8 mouse cellular contexts compared by ENCODE assay signal in genomic region chr8:9934891-9935565, GRCm38 (mm10). TPM values are rescaled to one million over a fixed set of nuclear protein-coding genes. Genes with fewer than 3 reads are reported as not detected.
DNase-seq lines count a peak whose midpoint lies in the region; ATAC-seq and TF ChIP-seq lines count a peak whose summit lies in the region.

No protein-coding gene starts in this region.

- no peak overlapping the region for H3K27ac ChIP-seq in liver, postnatal 0 days (ENCODE audit: low read depth)

- no peaks in the 10 kb centered on the region for H3K4me1 ChIP-seq in liver, postnatal 0 days (ENCODE audit: insufficient read depth)

- no peak overlapping the region for H3K9ac ChIP-seq in liver, postnatal 0 days (replicated peaks)

- DNase-seq in urinary bladder, adult 18-20 months (ENCODE audit: low spot score in 2 of 2), result peak; percentile 16 to 39
- DNase-seq in urinary bladder, postnatal 10 days (ENCODE audit: low spot score), result no peak
- peak; percentile 73 to 79 for DNase-seq in cerebellum, postnatal 10 days
- DNase-seq in large intestine, adult 2 months (ENCODE audit: low read depth, low spot score), result peak; percentile 18
- DNase-seq in liver, postnatal 0 days, result peak; percentile 46
- peak; percentile 45 for DNase-seq in thymus, postnatal 25 days

- no peak for TF ChIP-seq EP300 in liver, postnatal 0 days (IDR thresholded peaks at IDR 0.05; ENCODE audit: low read depth)

- peak; percentile 87 for TF ChIP-seq CTCF in liver, postnatal 0 days (IDR thresholded peaks at IDR 0.05; ENCODE audit: low read depth)

- ATAC-seq in granulocyte monocyte progenitor cell, adult 5-6 weeks (replicated peaks; ENCODE audit: poor library complexity, severe bottlenecking), result peak; percentile 65
- ATAC-seq in liver, postnatal 0 days, result peak; percentile 80
- 0 out of 2 replicates have a peak, but pooled peaks have one; percentile 36 for ATAC-seq in neutrophil, adult 5-6 weeks (ENCODE audit: extremely low read depth, insufficient number of reproducible peaks, low FRiP score, poor library complexity, severe bottlenecking)

- no peaks in the 10 kb centered on the region for H3K27me3 ChIP-seq in liver, postnatal 0 days (ENCODE audit: insufficient read depth, low read length)

- H3K9me3 ChIP-seq in liver, postnatal 0 days (ENCODE audit: low read length), result no peaks in the 10 kb centered on the region

- no peak overlapping the region for H3K4me3 ChIP-seq in liver, postnatal 0 days (ENCODE audit: low read depth, low read length)

- no peaks in the 10 kb centered on the region for H3K36me3 ChIP-seq in liver, postnatal 0 days (replicated peaks; ENCODE audit: insufficient read depth, low read length)

- WGBS in large intestine, adult 2 months, result 13% methylated on average over 10 of the region's 10 CpGs
- WGBS in liver, postnatal 0 days (ENCODE audit: insufficient replicate concordance), result 20% methylated on average over 10 of the region's 10 CpGs

- H3K4me2 ChIP-seq in liver, postnatal 0 days (ENCODE audit: low read depth, low read length), result peak overlapping the region; percentile 13; the same call in 1 of the 2 replicates

RNA-seq across cellular contexts. Expression of gene Lig4, which starts 42.5 kb away (rescaled TPM):
- total RNA-seq in granulocyte monocyte progenitor cell, adult 5-6 weeks (2014; fragmentation: Nextera tagmentation), result 2.3 and 2.8 TPM in 2 replicates
- 1.2 and 1.4 TPM in 2 replicates for total RNA-seq in granulocyte monocyte progenitor cell, adult 5-6 weeks (2017)
- polyA plus RNA-seq in large intestine, adult 2 months (2012; rRNA removed), result 1.4 and 2.6 TPM in 2 replicates
- polyA plus RNA-seq in liver, postnatal 0 days (2015; fragmentation: Nextera tagmentation; extraction: Ambion mirVana), result 1.2 and 1.3 TPM in 2 replicates
- total RNA-seq in neutrophil, adult 5-6 weeks (2017), result 1.5 and 3.4 TPM in 2 replicates

RNA-seq across cellular contexts. Expression of gene Abhd13, which starts 42.5 kb away (rescaled TPM):
- total RNA-seq in granulocyte monocyte progenitor cell, adult 5-6 weeks (2014; fragmentation: Nextera tagmentation), result 8.7 and 11.1 TPM in 2 replicates
- total RNA-seq in granulocyte monocyte progenitor cell, adult 5-6 weeks (2017), result 14.5 and 14.8 TPM in 2 replicates
- 6.6 and 8.1 TPM in 2 replicates for polyA plus RNA-seq in large intestine, adult 2 months (2012; rRNA removed)
- polyA plus RNA-seq in liver, postnatal 0 days (2015; fragmentation: Nextera tagmentation; extraction: Ambion mirVana), result 5.2 and 5.6 TPM in 2 replicates
- 25.9 and 28.9 TPM in 2 replicates for total RNA-seq in neutrophil, adult 5-6 weeks (2017)
